35 mouse cellular contexts compared by ENCODE assay signal in genomic region chr9:114279678-114280077, GRCm38 (mm10). TPM values are rescaled to one million over a fixed set of nuclear protein-coding genes. Genes with fewer than 3 reads are reported as not detected.
"Had no signal": no experiment of that assay in that cellular context is flagged by ENCODE, and none has a peak within 500 bp of the region (broad histone marks: within the 10 kb centered on the region; RNA-seq: fewer than 3 reads in every experiment).

No protein-coding gene starts in this region.

RNA-seq across cellular contexts. Expression of gene Bcl2a1c, which starts 50.3 kb away (rescaled TPM):
- total RNA-seq: left cerebral cortex, postnatal 10 days; left cerebral cortex, postnatal 14 days; left cerebral cortex, postnatal 25 days; left cerebral cortex, postnatal 36 days; left cerebral cortex, postnatal 4 days; liver, adult 2 months; megakaryocyte-erythroid progenitor cell, adult 5-6 weeks; midbrain, postnatal 0 days; monocyte, adult 5-6 weeks had no signal
- polyA plus RNA-seq: limb, embryonic 10.5 days; limb, embryonic 11.5 days; limb, embryonic 12.5 days; limb, embryonic 13.5 days; limb, embryonic 14.5 days; limb, embryonic 15.5 days; liver, adult 2 months; liver, embryonic 11.5 days; liver, embryonic 12.5 days; liver, embryonic 13.5 days; liver, embryonic 14.5 days; liver, embryonic 15.5 days; liver, embryonic 16.5 days; liver, postnatal 0 days; lung, adult 2 months; lung, embryonic 14.5 days; lung, embryonic 16.5 days; midbrain, embryonic 10.5 days; midbrain, embryonic 11.5 days; midbrain, embryonic 12.5 days; midbrain, embryonic 13.5 days; midbrain, embryonic 14.5 days; midbrain, embryonic 15.5 days; midbrain, embryonic 16.5 days; midbrain, postnatal 0 days; myocyte; neural tube, embryonic 11.5 days; neural tube, embryonic 12.5 days had no signal
